Mouse (Mus musculus): ENCODE results near the gene Gpd2.
A peak's percentile ranks its signal among the peaks of the same experiment; 100 is the strongest.

Gene Gpd2

GRCm38 (mm10) chr2:57304212-57304611 lies 66.8 kb downstream of the Gpd2 start:
- no peak for DNase-seq

- peak; percentile 46 for DNase-seq
Measured at GRCm38 (mm10) chr2:57312268-57312797, 74.9 kb downstream of the Gpd2 start.

- DNase-seq, result peak; percentile 42
Measured at GRCm38 (mm10) chr2:57316055-57316454, 78.6 kb downstream of the Gpd2 start.

- no peak for DNase-seq
Measured at GRCm38 (mm10) chr2:57318336-57318735, 80.9 kb downstream of the Gpd2 start.

- no peak for DNase-seq
Measured at GRCm38 (mm10) chr2:57326091-57326490, 88.7 kb downstream of the Gpd2 start.

- DNase-seq, result no peak
Measured at GRCm38 (mm10) chr2:57329327-57329726, 91.9 kb downstream of the Gpd2 start.

- DNase-seq, result no peak
Measured at GRCm38 (mm10) chr2:57330812-57331211, 93.4 kb downstream of the Gpd2 start.

- DNase-seq, result no peak
Measured at GRCm38 (mm10) chr2:57331266-57331665, 93.8 kb downstream of the Gpd2 start.

GRCm38 (mm10) chr2:57333481-57333880 lies 96.0 kb downstream of the Gpd2 start:
- DNase-seq, result peak; percentile 30

- no peak for DNase-seq
Measured at GRCm38 (mm10) chr2:57335397-57335796, 98.0 kb downstream of the Gpd2 start.

- DNase-seq, result peak; percentile 11
Measured at GRCm38 (mm10) chr2:57338779-57339178, 101.3 kb downstream of the Gpd2 start.

- DNase-seq, result no peak
Measured at GRCm38 (mm10) chr2:57342910-57343309, 105.5 kb downstream of the Gpd2 start.

GRCm38 (mm10) chr2:57350615-57351014 lies 113.2 kb downstream of the Gpd2 start:
- DNase-seq, result peak; percentile 67

GRCm38 (mm10) chr2:57353722-57354432 lies 116.4 kb downstream of the Gpd2 start:
- DNase-seq, result no peak

GRCm38 (mm10) chr2:57354848-57355247 lies 117.4 kb downstream of the Gpd2 start:
- no peak for DNase-seq

GRCm38 (mm10) chr2:57356222-57356822 lies 118.9 kb downstream of the Gpd2 start:
- DNase-seq, result no peak

GRCm38 (mm10) chr2:57362503-57362902 lies 125.1 kb downstream of the Gpd2 start:
- DNase-seq, result no peak

- peak; percentile 45 for DNase-seq
Measured at GRCm38 (mm10) chr2:57374647-57375046, 137.2 kb downstream of the Gpd2 start.

- peak; percentile 27 for DNase-seq
Measured at GRCm38 (mm10) chr2:57375138-57375837, 137.9 kb downstream of the Gpd2 start.

GRCm38 (mm10) chr2:57378147-57378889 lies 140.9 kb downstream of the Gpd2 start:
- DNase-seq, result peak; percentile 26

GRCm38 (mm10) chr2:57384625-57385024 lies 147.2 kb downstream of the Gpd2 start:
- DNase-seq, result no peak

- DNase-seq, result peak; percentile 24
Measured at GRCm38 (mm10) chr2:57387816-57388215, 150.4 kb downstream of the Gpd2 start.

- DNase-seq, result no peak
Measured at GRCm38 (mm10) chr2:57395071-57395470, 157.6 kb downstream of the Gpd2 start.

Measured in retina, postnatal 1 day (tissue).